Mouse (Mus musculus) embryonic stem cell, embryonic (primary cell): Measurements from ENCODE around the gene Tas2r126.

Source experiments
- CTCF ChIA-PET, 4 experiments: fragments of 300-600 bp in 2 of 4; fragments of 350-600 bp in 2 of 4; sonication (Branson Sonifier 250); formaldehyde crosslinking; loops; one replicate each; lab custom pipeline; 2022; ENCODE audit warnings: inconsistent platforms in 2 of 4; lab: Charles Lee
- POLR2A ChIA-PET, 4 experiments: fragments of 300-600 bp in 2 of 4; fragments of 350-600 bp in 2 of 4; sonication (Branson Sonifier 250); formaldehyde crosslinking; loops; one replicate each; lab custom pipeline; 2022; ENCODE audit warnings: antibody characterized with exemption in 4 of 4, inconsistent platforms in 1 of 4; lab: Charles Lee

Gene Tas2r126

DNA sequence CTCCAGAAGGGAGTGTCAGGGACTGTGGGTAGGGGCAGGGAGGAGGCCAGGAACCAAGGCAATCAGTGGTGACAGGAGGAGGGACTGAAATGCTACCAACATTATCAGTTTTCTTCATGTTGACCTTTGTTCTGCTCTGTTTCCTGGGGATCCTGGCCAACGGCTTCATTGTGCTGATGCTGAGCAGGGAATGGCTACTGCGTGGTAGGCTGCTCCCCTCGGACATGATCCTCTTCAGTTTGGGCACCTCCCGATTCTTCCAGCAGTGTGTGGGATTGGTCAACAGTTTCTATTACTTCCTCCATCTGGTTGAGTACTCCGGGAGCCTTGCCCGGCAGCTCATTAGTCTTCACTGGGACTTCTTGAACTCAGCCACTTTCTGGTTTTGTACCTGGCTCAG, at the start of gene Tas2r126:
TSS of gene Tas2r126 (plus strand) at position 90 of the 400 bp plus-strand sequence.
- CTCF ChIA-PET: no interaction called here
- POLR2A ChIA-PET: no interaction called here

GRCm38 (mm10) chr6:42385635-42386034, 48.7 kb upstream of the Tas2r126 start:
- ChIA-PET CTCF (no interaction called here), POLR2A (no interaction called here)

DNA sequence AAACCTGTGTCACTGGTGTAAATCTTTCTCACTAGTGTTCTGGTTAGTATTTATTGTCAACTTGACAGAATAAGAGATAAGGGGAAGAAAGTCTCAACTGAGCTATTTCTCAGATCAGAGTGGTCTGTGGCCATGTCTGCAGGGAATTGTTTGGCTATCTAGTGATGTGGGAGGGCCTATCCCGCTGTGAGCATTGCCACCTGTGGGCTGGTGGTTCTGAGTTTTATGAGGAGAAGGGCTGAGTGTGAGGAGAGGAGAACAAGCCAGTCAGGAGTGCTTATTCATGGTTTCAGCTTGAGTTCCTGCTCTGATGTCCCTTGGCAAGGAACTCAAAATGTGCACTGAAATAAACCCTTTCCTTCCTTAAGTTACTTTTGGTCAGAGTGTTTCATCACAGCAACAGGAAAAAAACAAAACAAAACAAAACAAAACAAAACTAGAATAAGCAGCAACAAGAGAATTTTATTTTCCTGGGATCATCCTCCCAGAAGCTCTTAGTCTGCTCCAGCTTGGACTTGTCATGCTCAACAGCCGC, 42.5 kb upstream of the Tas2r126 start:
- ChIA-PET CTCF (interaction anchor here in 1 of 4 experiments (0.6 kb wide), 1 partner anchor 34 kb away, joined by 3 read pairs; no protein-coding TSS in a partner anchor), POLR2A (no interaction called here)

DNA sequence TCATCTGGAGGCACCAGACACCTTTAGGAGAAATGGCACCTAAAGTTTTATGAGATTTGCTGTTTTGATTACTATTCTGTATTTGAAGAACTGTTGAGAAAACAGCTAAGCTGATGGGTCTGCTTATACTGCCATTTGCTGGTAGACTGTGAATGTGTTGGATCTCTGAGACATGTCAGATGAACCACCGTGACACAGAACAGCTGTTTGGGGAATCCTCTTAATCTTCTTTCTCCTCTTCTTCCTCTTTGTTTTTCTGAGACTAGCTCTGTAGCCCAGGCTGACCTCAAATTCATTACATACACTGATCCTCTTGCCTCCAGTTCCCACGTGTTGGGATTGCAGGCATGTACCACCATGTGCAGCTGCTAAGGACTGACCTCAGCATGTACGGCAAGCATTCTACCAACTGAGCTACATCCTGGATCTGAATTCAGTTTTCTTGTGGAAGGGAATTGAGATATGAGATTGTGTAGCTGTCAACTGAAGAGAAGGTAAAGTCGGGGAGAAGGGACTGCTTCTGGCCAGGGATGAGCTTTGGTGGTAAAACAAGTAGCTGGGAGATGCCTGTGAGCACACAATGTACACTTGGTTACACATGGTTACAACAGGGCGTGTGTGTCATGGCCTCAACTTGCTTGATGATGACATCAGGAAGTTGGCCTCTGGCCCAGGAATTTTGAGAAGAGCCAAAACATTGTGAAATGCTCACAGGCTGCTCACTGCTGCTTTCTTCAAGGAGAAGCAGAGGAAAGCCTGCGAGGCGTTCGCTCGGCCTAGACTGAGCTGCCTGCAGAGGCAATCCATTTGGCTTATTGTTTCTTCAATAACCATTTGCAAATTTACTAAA, 38.1 kb upstream of the Tas2r126 start:
- POLR2A ChIA-PET: no interaction called here
- CTCF ChIA-PET: interaction anchor here in 1 of 4 experiments (0.6 kb wide), 1 partner anchor 189 kb away, joined by 3 read pairs; no protein-coding TSS in a partner anchor

- CTCF ChIA-PET: interaction anchor here in 1 of 4 experiments (0.6 kb wide), 1 partner anchor 196 kb away, joined by 9 read pairs; no protein-coding TSS in a partner anchor
Observed at GRCm38 (mm10) chr6:42397041-42397657, 37.2 kb upstream of the Tas2r126 start.

DNA sequence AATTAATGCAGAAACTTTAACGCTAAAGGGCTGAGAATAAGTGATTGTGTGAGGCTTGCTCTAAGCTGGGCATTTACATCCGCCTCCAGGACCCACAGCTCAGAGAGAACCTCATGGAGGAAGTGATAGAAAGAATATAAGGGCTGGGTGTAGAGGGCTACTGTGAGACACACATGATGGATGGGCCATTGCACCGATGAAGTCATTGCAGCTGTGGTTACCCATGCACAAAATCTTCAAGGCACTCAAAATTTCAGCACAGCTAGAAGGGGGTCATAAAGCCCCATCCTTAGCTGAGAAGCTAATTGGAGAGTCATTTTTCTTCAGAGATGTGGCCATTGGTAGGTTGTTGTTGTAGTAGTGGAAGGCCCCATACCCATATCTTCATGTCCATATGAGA, 36.0 kb upstream of the Tas2r126 start:
- CTCF ChIA-PET: no interaction called here
- POLR2A ChIA-PET: no interaction called here

More at GRCm38 (mm10) chr6:42397041-42397657, 37.2 kb upstream of the Tas2r126 start:
- POLR2A ChIA-PET: no interaction called here

DNA sequence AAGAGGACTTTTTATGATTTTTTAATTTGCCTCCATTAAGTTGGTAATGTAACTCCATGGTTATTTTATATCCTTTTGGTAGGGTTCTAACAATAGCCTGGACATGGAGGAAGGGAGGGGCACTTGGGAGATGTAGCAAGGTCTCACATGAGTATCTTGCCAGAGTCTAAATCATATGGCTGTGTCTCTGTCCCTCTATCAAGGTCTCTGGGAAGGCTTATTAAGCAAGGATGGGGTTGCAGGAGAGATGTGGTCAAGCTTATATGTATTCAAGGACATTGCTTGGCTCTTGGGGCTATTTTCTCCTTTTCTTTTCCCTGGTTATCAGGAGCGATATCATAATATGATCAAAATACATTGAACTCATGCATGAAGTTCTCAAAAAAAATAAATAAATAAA, 35.3 kb upstream of the Tas2r126 start:
- ChIA-PET CTCF (no interaction called here), POLR2A (no interaction called here)

GRCm38 (mm10) chr6:42399938-42400337, 34.4 kb upstream of the Tas2r126 start, which contains the start of gene Tas2r143:
TSS of gene Tas2r143 (plus strand) at chr6:42400238.
- CTCF ChIA-PET: no interaction called here
- POLR2A ChIA-PET: no interaction called here

GRCm38 (mm10) chr6:42405134-42405533, 29.2 kb upstream of the Tas2r126 start, which contains the start of gene Tas2r135:
TSS of gene Tas2r135 (plus strand) at chr6:42405434.
- CTCF ChIA-PET: interaction anchor here in 1 of 4 experiments (0.7 kb wide), 1 partner anchor 33 kb away, joined by 3 read pairs; no protein-coding TSS in a partner anchor
- POLR2A ChIA-PET: no interaction called here

DNA sequence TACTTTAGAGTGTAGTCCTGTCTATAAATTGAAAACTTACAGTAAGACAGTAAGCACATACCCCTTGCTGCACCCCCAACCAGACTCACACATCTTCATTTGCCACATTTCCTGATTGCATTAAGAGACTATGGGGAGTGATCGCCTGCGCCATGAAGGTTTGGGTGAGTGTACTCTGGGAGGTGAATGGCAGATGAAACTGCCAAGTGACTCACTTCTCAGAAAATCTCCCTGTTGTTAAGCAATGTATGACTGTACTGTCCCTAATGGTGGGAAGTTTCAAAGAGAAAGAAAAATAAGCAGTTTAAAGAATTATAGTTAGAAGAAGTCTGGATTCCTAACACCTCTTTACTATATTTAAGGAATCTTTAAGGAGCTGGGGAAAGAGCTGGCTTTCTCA, 14.9 kb upstream of the Tas2r126 start:
- POLR2A ChIA-PET: no interaction called here

DNA sequence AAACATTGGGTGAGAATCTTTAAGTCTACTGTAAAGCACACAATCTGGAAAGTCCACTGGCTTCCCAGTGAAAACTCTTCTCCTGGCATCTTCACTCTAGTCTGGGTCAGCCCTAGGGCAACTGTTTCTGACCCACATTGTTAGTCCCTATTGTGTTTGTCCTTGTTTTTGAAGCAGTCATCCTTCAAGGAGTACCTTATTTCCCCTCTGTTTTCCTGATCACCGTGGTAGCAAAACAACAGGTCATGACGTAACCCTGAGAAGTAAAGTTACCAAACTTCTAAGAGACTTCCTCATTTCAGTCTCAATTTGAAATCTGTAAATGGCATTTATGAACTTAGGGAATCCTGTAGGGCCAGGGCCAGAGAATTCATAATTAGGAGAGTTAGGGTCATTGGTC, 12.9 kb upstream of the Tas2r126 start:
- ChIA-PET CTCF (no interaction called here), POLR2A (no interaction called here)

More for the DNA sequence above, 14.9 kb upstream of the Tas2r126 start:
- CTCF ChIA-PET: no interaction called here

DNA sequence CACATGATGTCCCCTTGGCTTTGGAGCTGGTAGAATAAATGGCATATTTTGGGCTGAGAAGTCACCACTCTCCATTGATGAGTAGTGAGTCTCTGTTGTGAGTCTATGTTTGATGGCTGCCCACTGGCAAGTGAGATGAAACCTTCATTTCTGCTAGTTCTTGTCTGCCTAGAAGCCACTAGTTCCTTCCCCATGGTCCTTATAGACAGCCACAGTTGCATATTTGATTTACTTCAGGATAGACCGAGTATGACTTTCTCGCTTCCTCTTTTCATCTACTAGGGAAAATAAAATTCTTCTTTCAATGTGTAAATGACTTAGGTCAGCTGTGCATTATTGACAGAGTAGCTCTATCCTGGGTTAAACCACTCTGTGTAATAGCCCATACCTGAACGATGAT, 9.9 kb upstream of the Tas2r126 start:
- CTCF ChIA-PET: no interaction called here

DNA sequence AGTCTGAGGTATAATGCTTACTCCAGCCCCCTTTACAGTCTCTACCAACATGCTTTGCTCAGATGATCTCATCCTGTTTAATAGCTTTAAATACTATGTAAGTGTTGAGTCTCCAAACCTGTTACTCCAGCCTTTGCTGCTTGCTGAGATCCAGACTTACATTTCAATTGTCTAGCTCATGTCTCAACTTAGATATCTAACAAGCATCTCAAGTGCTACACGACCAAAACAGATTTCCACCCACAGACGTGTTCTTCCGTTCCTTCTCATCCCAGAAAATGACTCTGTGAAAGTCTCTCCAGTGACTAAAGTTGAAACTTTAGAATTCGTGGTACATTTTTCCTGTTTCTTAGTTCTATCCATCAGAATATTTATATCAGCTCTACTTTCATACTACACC, 8.0 kb upstream of the Tas2r126 start:
- POLR2A ChIA-PET: interaction anchor here in 1 of 4 experiments (0.6 kb wide), 1 partner anchor 180 kb away, joined by 4 read pairs; no protein-coding TSS in a partner anchor
- CTCF ChIA-PET: interaction anchor here in 1 of 4 experiments (0.7 kb wide), 1 partner anchor 35 kb away, joined by 3 read pairs; no protein-coding TSS in a partner anchor

More for the DNA sequence above, 9.9 kb upstream of the Tas2r126 start:
- POLR2A ChIA-PET: no interaction called here

DNA sequence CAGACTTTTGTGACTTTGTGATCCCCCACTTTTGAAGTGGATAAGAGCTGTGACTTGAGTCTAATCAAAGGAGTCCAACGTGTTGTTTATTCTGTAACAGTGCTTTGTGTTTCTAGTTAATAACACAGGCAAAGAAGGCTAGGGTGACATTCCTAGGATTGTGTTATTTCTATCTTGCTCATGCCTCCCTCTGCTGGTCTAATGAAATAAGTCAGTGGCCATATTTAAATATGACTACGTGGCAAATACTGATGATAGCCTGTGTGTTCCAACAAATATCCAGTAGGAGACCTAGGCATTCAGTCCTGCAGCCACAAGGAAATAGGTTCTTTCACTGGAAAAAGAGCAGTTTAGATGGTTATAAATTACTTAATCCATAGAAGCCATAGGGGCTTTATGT, 781 bp upstream of the Tas2r126 start:
- POLR2A ChIA-PET: no interaction called here
- CTCF ChIA-PET: no interaction called here

DNA sequence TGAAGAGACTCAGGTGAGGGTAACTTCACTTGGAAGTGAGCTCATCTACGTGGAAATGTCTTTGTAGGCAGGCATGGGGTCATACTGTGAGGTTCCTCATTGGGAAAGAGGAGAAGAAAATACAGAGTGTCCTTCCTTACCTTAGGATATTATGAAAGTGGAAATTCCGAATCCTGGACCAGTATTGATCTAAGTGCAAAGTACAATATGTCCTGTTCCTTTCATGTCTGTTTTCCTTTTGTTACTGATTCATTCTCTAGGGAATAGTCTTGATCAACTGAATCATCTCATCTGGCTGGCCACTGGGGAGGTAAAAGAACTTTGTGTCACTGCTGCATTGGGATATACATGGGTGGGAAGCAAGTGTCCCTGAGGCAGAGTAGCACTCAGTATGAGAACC, 1.2 kb downstream of the Tas2r126 start:
- ChIA-PET CTCF (no interaction called here), POLR2A (no interaction called here)

GRCm38 (mm10) chr6:42441395-42441794, 7.1 kb downstream of the Tas2r126 start:
- ChIA-PET POLR2A (no interaction called here), CTCF (interaction anchor here in 1 of 4 experiments (0.7 kb wide), 1 partner anchor 171 kb away, joined by 3 read pairs; no protein-coding TSS in a partner anchor)

DNA sequence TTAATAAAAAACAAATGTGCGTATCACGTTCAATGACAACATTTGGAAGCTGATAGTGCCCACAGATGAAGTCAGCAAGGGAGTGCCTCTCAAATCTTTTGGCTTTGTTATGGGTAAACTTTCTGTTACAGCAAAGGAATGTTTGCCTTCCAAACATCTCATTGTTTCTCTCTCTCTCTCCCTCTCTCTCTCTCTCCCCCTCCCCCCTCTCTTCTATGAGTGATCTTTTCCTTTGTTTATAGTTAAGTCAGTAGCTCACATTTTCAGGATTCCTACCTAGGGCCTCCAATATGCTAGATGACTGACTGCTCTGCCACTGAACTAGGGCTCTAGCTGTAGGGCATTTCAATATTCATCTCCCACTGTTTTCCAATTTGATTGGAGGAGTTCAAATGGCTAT, 10.2 kb downstream of the Tas2r126 start:
- POLR2A ChIA-PET: no interaction called here
- CTCF ChIA-PET: interaction anchor here in 1 of 4 experiments (0.6 kb wide), 1 partner anchor 782 kb away, joined by 3 read pairs; no protein-coding TSS in a partner anchor

DNA sequence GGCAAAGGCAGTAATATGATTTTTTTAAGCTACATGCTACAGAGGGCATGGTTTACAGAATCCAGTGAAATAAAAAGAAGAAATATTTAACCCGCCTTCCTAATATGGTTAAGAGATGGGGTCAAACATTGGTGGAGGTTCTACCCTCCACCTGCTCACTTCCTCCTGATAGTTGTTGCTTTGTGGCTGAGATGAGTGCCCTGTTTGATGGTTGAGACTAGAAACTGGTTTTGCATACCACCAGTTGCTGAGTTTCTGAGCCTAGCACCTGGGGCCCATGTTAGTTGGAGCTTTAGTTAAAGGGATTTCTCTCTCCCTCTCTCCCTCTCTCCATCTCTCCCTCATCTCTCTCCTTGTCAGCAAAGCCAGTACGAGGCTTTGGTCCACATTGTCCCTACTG, 13.0 kb downstream of the Tas2r126 start:
- ChIA-PET POLR2A (no interaction called here), CTCF (no interaction called here)

DNA sequence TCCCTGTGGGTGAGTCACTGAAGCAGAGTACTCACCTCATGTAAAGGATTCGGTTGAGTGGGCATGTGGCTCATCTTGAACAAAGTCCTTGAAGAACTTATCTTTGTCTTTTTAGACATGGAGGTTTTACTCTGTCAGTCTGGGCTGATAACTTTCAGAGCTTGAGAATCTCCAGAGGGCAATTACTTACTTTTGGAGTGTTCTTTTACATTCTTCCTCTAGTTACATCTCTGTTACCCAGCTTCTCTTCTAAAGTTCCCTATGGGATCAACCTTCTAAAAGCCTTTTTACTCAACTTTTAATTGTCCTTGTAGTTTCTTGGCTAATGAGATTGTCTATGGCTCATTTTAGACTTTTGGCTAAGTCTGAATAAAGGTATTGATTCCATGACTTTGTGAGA, 30.8 kb downstream of the Tas2r126 start, which contains the start of gene Olfr458:
TSS of gene Olfr458 (minus strand) at position 101 of the 400 bp plus-strand sequence.
- CTCF ChIA-PET: no interaction called here
- POLR2A ChIA-PET: no interaction called here

- CTCF ChIA-PET: no interaction called here
- POLR2A ChIA-PET: no interaction called here
Observed at GRCm38 (mm10) chr6:42470542-42470941, 36.2 kb downstream of the Tas2r126 start.
